Mouse (Mus musculus) CH12.LX (cell line): ENCODE results near the gene Crybg2. TPM values are rescaled to one million over a fixed set of nuclear protein-coding genes. Genes with fewer than 3 reads are reported as not detected.

ENCODE experiments used
- DNase-seq: peaks from one replicate; pipeline ENCODE4 v3.0.0-alpha.2; 2013; ENCODE audit errors: extremely low read depth
- H3K27ac ChIP-seq: 2 replicates; pipeline ENCODE4 v1.5.1; 2012; ENCODE audit warnings: low read depth, mild to moderate bottlenecking, control low read depth, moderate library complexity; ENCODE audit not compliant: insufficient read depth
- H3K27me3 ChIP-seq: replicated peaks from 2 replicates; pipeline ENCODE3; 2012; ENCODE audit warnings: inconsistent platforms
- H3K36me3 ChIP-seq, 2 experiments: replicated peaks in 1 of 2; 2 replicates each; pipeline versions ENCODE3 to v1.6.1; 2012; ENCODE audit warnings: inconsistent platforms in 1 of 2, low read length in 1 of 2, mild to moderate bottlenecking in 1 of 2, mixed read lengths in 1 of 2, moderate library complexity in 1 of 2; ENCODE audit not compliant: control insufficient read depth in 1 of 2, insufficient read depth in 1 of 2
- H3K4me1 ChIP-seq, 2 experiments: 2 replicates each; pipeline ENCODE4 v1.6.1; 2012; ENCODE audit warnings: inconsistent platforms in 1 of 2, moderate library complexity in 1 of 2; ENCODE audit not compliant: insufficient read depth in 2 of 2, control insufficient read depth in 1 of 2
- H3K4me2 ChIP-seq: 2 replicates; pipeline ENCODE4 v1.6.1; 2012; ENCODE audit warnings: low read depth, mild to moderate bottlenecking, control low read depth; ENCODE audit not compliant: poor library complexity, insufficient read depth, severe bottlenecking
- H3K4me3 ChIP-seq, 3 experiments: fragments of 150-350 bp in 1 of 3; sonication (generic) in 1 of 3; replicated peaks in 1 of 3; 2 replicates each; pipeline versions ENCODE3 to v1.5.1; 2011 to 2012; ENCODE audit warnings: low read depth in 2 of 3, low read length in 2 of 3, mild to moderate bottlenecking in 2 of 3, moderate library complexity in 2 of 3, control low read depth in 1 of 3, improper control_type of control experiment in 1 of 3, inconsistent platforms in 1 of 3, mixed read lengths in 1 of 3; ENCODE audit not compliant: poor library complexity in 1 of 3
- H3K79me2 ChIP-seq: replicated peaks from 2 replicates; pipeline ENCODE4 v1.6.1; 2012; ENCODE audit warnings: mild to moderate bottlenecking, moderate library complexity; ENCODE audit not compliant: control insufficient read depth, poor library complexity, insufficient read depth, severe bottlenecking; ENCODE audit errors: extremely low read depth
- H3K9ac ChIP-seq: 2 replicates; pipeline ENCODE4 v1.6.1; 2012; ENCODE audit warnings: low read depth, mild to moderate bottlenecking, control low read depth, moderate library complexity; ENCODE audit not compliant: insufficient read depth
- H3K9me3 ChIP-seq: replicated peaks from 2 replicates; pipeline ENCODE3; 2012; ENCODE audit warnings: low read length, inconsistent platforms, mixed read lengths
- BHLHE40 ChIP-seq: IDR thresholded peaks from 2 replicates; pipeline ENCODE4 v1.6.1; 2011; ENCODE audit warnings: mild to moderate bottlenecking, low read depth, low read length, improper control_type of control experiment
- CHD1 ChIP-seq: IDR thresholded peaks from 2 replicates; pipeline ENCODE4 v1.6.1; 2012; ENCODE audit warnings: low read depth, low read length, improper control_type of control experiment, inconsistent platforms
- CHD2 ChIP-seq: IDR thresholded peaks from 2 replicates; pipeline ENCODE4 v1.6.1; 2011; ENCODE audit warnings: low read length, improper control_type of control experiment
- E2F4 ChIP-seq: IDR thresholded peaks from 2 replicates; pipeline ENCODE4 v1.6.1; 2011; ENCODE audit warnings: low read depth, low read length, improper control_type of control experiment; ENCODE audit not compliant: insufficient replicate concordance
- ETS1 ChIP-seq: conservative IDR thresholded peaks from 2 replicates; pipeline ENCODE4 v1.6.1; 2012; ENCODE audit warnings: low read depth, mild to moderate bottlenecking, inconsistent platforms, low read length, improper control_type of control experiment, moderate library complexity
- HCFC1 ChIP-seq: IDR thresholded peaks from 2 replicates; pipeline ENCODE4 v1.6.1; 2012; ENCODE audit warnings: low read depth, mild to moderate bottlenecking, inconsistent platforms, low read length, improper control_type of control experiment
- IRF4 ChIP-seq: IDR thresholded peaks from 2 replicates; pipeline ENCODE4 v1.6.1; 2014; ENCODE audit warnings: low read depth, mild to moderate bottlenecking, inconsistent platforms, low read length, improper control_type of control experiment
- MAFK ChIP-seq: IDR thresholded peaks from 2 replicates; pipeline ENCODE4 v1.6.1; 2011; ENCODE audit warnings: low read length, improper control_type of control experiment; ENCODE audit not compliant: insufficient replicate concordance
- MAX ChIP-seq: IDR thresholded peaks from 2 replicates; pipeline ENCODE4 v1.6.1; 2011; ENCODE audit warnings: low read length, improper control_type of control experiment
- MAZ ChIP-seq: IDR thresholded peaks from 2 replicates; pipeline ENCODE4 v1.6.1; 2012; ENCODE audit warnings: low read depth, mild to moderate bottlenecking, inconsistent platforms, low read length, improper control_type of control experiment, moderate library complexity
- MEF2A ChIP-seq: IDR thresholded peaks from 2 replicates; pipeline ENCODE4 v1.6.1; 2014; ENCODE audit warnings: low read depth, mild to moderate bottlenecking, inconsistent platforms, low read length, improper control_type of control experiment, borderline replicate concordance
- MXI1 ChIP-seq: IDR thresholded peaks from 2 replicates; pipeline ENCODE4 v1.6.1; 2011; ENCODE audit warnings: mild to moderate bottlenecking, low read depth, low read length, improper control_type of control experiment
- MYC ChIP-seq: IDR thresholded peaks from 2 replicates; pipeline ENCODE4 v1.6.1; 2011; ENCODE audit warnings: low read depth, mild to moderate bottlenecking, improper control_type of control experiment, low read length
- POLR2A ChIP-seq: IDR thresholded peaks from 2 replicates; pipeline ENCODE4 v1.6.1; 2011; ENCODE audit warnings: low read depth, mild to moderate bottlenecking, improper control_type of control experiment, low read length
- SIN3A ChIP-seq: IDR thresholded peaks from 2 replicates; pipeline ENCODE4 v1.6.1; 2012; ENCODE audit warnings: low read length, improper control_type of control experiment, inconsistent platforms
- TBP ChIP-seq: conservative IDR thresholded peaks from 2 replicates; pipeline ENCODE4 v1.6.1; 2011; ENCODE audit warnings: low read depth, low read length, improper control_type of control experiment
- TCF12 ChIP-seq: IDR thresholded peaks from 2 replicates; pipeline ENCODE4 v1.6.1; 2014; ENCODE audit warnings: low read depth, mild to moderate bottlenecking, inconsistent platforms, low read length, improper control_type of control experiment
- USF1 ChIP-seq: IDR thresholded peaks from 2 replicates; pipeline ENCODE4 v1.6.1; 2014; ENCODE audit warnings: low read depth, mild to moderate bottlenecking, inconsistent platforms, low read length, improper control_type of control experiment
- USF2 ChIP-seq: conservative IDR thresholded peaks from 2 replicates; pipeline ENCODE4 v1.6.1; 2011; ENCODE audit warnings: low read depth, low read length, improper control_type of control experiment
- ZC3H11A ChIP-seq: IDR thresholded peaks from 2 replicates; pipeline ENCODE4 v1.6.1; 2012; ENCODE audit warnings: low read depth, mild to moderate bottlenecking, inconsistent platforms, low read length, improper control_type of control experiment
- ZKSCAN1 ChIP-seq: IDR thresholded peaks from 2 replicates; pipeline ENCODE4 v1.6.1; 2012; ENCODE audit warnings: low read depth, inconsistent platforms, low read length, improper control_type of control experiment, borderline replicate concordance
- ZNF384 ChIP-seq: IDR thresholded peaks from 2 replicates; pipeline ENCODE4 v1.6.1; 2012; ENCODE audit warnings: low read depth, low read length, improper control_type of control experiment, inconsistent platforms
- dilution Hi-C: fragments of 300-500 bp; cut with MboI; formaldehyde crosslinking; loops from 2 replicates; pipeline ENCODE4 v1.14.3; 2020; ENCODE audit warnings: low sequenced_read_pairs; ENCODE audit not compliant: extremely low pct_unique_long_range_greater_than_20kb, extremely low pct_ligation_motif_present
- in situ Hi-C: fragments of 300-500 bp; cut with MboI; formaldehyde crosslinking; loops from 3 replicates; pipeline ENCODE4 v1.14.3; 2019; ENCODE audit warnings: low sequenced_read_pairs, low pct_ligation_motif_present, low pct_unique_long_range_greater_than_20kb, mixed read lengths
- polyA plus RNA-seq: library from polyadenylated mRNA; unstranded; fragments of >175 nt; gene quantifications from 2 replicates; pipeline ENCODE4 v1.2.1, GENCODE M21; 2012; ENCODE audit warnings: low read depth; ENCODE audit not compliant: insufficient read length
- total RNA-seq, 2 experiments: library from RNA; depleted of rRNA; stranded (reverse); fragments of 300-350 nt in 1 of 2; fragments of >200 nt in 1 of 2; gene quantifications; 2 replicates each; pipeline ENCODE4 v1.2.3; 2012 to 2014

Crybg2 gene
- total and polyA plus RNA-seq, 3 experiments: 3.6 to 15.6 (median 9.2) TPM

DNA sequence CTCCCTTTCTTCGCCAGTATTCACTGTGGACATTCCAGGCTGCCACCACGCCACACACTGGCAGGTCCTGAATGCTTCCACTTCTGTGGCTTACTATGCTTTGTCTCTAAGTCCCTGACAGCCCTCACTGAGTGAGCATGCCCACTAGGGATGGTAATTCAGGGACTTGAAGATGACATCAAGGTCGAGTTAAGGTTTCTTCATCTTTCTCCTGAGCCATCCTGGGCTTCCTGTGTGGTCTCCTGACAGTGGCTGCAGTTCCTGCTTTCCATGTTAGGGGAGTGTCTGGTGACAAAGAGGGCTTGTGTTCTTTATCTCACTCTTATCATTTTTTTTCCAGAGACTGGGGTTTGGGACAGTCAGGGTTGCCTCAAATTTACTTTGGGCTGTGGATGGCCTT, 50.0 kb downstream of the Crybg2 start:
- DNase-seq: no peak
- Histone ChIP-seq H3K9ac (no peak overlapping the region), H3K79me2 (no peaks in the 10 kb centered on the region), H3K4me2 (no peak overlapping the region), H3K36me3 (peaks cover 36 to 75% of the 10 kb centered on the region in 2 experiments), H3K4me3 (no peak overlapping the region), H3K27ac (no peak overlapping the region), H3K9me3 (no peaks in the 10 kb centered on the region), H3K27me3 (no peaks in the 10 kb centered on the region)
- dilution Hi-C loops (no loop called here), in situ Hi-C loops (no loop called here)
- TF ChIP-seq IRF4: no peak
- TF ChIP-seq CHD1: no peak
- no peak for TF ChIP-seq USF1
- TF ChIP-seq ZNF384: no peak
- TF ChIP-seq CHD2: no peak
- TF ChIP-seq MEF2A: no peak
- no peak for TF ChIP-seq E2F4
- no peak for TF ChIP-seq ZC3H11A
- TF ChIP-seq, all 38 proteins: peak for 0
- H3K4me1 ChIP-seq: peaks cover 27 to 83% of the 10 kb centered on the region in 2 experiments

GRCm38 (mm10) chr4:134112403-134112802, 51.8 kb downstream of the Crybg2 start:
- H3K4me3 ChIP-seq: no peak overlapping the region
- no peak for DNase-seq
- H3K9ac ChIP-seq: no peak overlapping the region
- peaks cover 36 to 71% of the 10 kb centered on the region in 2 experiments for H3K36me3 ChIP-seq
- no peaks in the 10 kb centered on the region for H3K79me2 ChIP-seq
- no peak overlapping the region for H3K4me2 ChIP-seq
- peaks cover 22 to 84% of the 10 kb centered on the region in 2 experiments for H3K4me1 ChIP-seq
- no peak overlapping the region; the same call in 1 of the 2 replicates for H3K27ac ChIP-seq
- in situ Hi-C loops (no loop called here), dilution Hi-C loops (no loop called here)
- H3K9me3 ChIP-seq: no peaks in the 10 kb centered on the region
- TF ChIP-seq MXI1 (no peak), USF1 (no peak), MYC (no peak), SIN3A (no peak), MAFK (no peak), ETS1 (no peak), USF2 (no peak), TBP (no peak), MAX (no peak), ZKSCAN1 (no peak), HCFC1 (no peak), ZC3H11A (no peak), POLR2A (no peak), MAZ (no peak), TCF12 (no peak), E2F4 (no peak), BHLHE40 (no peak), CHD1 (no peak)
- no peaks in the 10 kb centered on the region for H3K27me3 ChIP-seq
